Mouse (Mus musculus) olfactory bulb, adult 2 months (tissue): ENCODE data around the gene Agbl5.

Experiments used
- CTCF ChIP-seq: fragments of 200-500 bp; IDR thresholded peaks from 2 replicates; pipeline ENCODE4 v1.5.1; 2012; ENCODE audit warnings: low read depth, mild to moderate bottlenecking, low read length, moderate library complexity; ENCODE audit not compliant: insufficient read depth
- POLR2A ChIP-seq: fragments of 200-500 bp; IDR thresholded peaks from 2 replicates; pipeline ENCODE4 v1.6.1; 2012; ENCODE audit warnings: mild to moderate bottlenecking, low read depth, low read length, moderate library complexity; ENCODE audit not compliant: insufficient read depth

DNA sequence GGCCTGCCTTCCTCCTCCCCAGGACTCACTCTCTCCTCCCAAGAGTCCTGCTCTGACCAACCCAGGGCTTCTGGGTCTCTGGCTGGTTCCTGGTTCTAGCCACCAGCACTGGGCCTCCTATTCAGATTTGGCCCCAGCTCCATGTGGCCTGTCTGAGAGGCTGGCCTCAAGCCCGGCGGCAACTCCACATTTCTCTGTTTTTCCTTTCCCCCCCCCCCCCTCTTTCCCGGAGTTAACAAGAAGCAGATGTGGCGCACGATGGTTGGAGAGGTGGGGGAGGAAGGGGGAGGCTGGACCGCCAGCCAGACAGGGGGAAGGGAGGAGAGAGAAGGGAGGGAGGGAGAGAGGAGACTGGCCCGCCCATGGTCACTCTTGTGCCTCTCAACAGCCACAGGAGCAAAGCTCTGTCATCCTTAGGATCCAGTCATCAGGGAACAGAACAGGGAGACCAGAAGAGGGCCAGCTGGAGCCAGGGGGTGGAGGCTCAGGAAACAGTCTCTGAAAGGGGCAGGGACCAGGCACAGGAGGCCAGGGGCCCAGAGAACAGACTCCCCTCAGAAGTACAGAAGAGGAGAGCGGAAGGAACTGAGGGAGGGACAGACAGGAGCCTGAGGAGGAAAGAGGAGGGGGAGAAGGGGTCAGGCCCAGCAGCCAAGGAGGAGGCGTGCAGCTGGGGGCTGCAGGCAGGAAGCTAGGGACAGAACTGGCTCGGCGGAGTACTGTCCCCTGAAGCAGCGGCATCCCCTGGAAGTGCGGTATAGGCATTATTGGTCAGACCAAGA, 24.8 kb downstream of the Agbl5 start, which contains the start of gene Emilin1:
- TF ChIP-seq POLR2A (no peak), CTCF (no peak)
